Mouse (Mus musculus): ENCODE data around the gene Dnajb4.
"Not testable (repeated sequence)": the region's sequence is repeated elsewhere in the genome, so short reads cannot be mapped to it uniquely, and the experiment has no call there.

DNA sequence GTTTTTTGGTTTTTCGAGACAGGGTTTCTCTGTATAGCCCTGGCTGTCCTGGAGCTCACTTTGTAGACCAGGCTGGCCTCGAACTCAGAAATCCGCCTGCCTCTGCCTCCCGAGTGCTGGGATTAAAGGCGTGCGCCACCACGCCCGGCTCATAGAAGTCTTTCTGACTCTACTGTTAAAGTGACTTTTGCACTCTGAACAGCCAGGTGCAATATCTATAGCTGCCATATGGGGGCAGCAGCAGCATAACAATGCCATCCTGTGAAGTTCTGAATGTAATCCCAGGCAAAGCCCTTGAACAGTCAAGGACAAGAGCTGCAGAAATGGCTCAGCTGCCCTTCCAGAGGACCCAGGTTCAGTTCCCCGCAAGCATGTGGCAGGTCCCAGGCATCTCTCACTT is 49.3 kb upstream of the Dnajb4 start:
- peak; percentile 89 for TF ChIP-seq CTCF (IDR thresholded peaks at IDR 0.05; ENCODE audit: low read depth)
- not testable (repeated sequence) for TF ChIP-seq EP300 (IDR thresholded peaks at IDR 0.05; ENCODE audit: low read depth)

Measured in liver, postnatal 0 days (tissue).